Mouse (Mus musculus): ENCODE results near the gene Lpgat1. TPM values are rescaled to one million over a fixed set of nuclear protein-coding genes. Genes with fewer than 3 reads are reported as not detected.

Lpgat1 gene
- polyA plus RNA-seq, 2 experiments from 2014 or later: 5.3 to 6.2 TPM

GRCm38 (mm10) chr1:191736425-191736824, 18.8 kb downstream of the Lpgat1 start:
- ATAC-seq: no peak

- no peak for ATAC-seq
These were observed 20.2 kb downstream of the Lpgat1 start for GRCm38 (mm10) chr1:191737871-191738270.

GRCm38 (mm10) chr1:191738726-191739125, 21.1 kb downstream of the Lpgat1 start:
- no peak for ATAC-seq

GRCm38 (mm10) chr1:191740587-191741361, 23.1 kb downstream of the Lpgat1 start:
- ATAC-seq: no peak

GRCm38 (mm10) chr1:191741635-191742034, 24.0 kb downstream of the Lpgat1 start:
- ATAC-seq: no peak

GRCm38 (mm10) chr1:191748431-191748830, 30.8 kb downstream of the Lpgat1 start:
- no peak for ATAC-seq

- ATAC-seq: no peak
These were observed 39.0 kb downstream of the Lpgat1 start for GRCm38 (mm10) chr1:191756520-191757199.

GRCm38 (mm10) chr1:191774106-191774505, 56.5 kb downstream of the Lpgat1 start:
- no peak for ATAC-seq

- no peak for ATAC-seq
These were observed 57.5 kb downstream of the Lpgat1 start for GRCm38 (mm10) chr1:191775116-191775515.

GRCm38 (mm10) chr1:191777521-191777920, 59.9 kb downstream of the Lpgat1 start:
- no peak for ATAC-seq

- ATAC-seq: no peak
These were observed 62.8 kb downstream of the Lpgat1 start for GRCm38 (mm10) chr1:191780470-191780869.

GRCm38 (mm10) chr1:191785108-191785507, 67.5 kb downstream of the Lpgat1 start:
- ATAC-seq: no peak

GRCm38 (mm10) chr1:191786255-191786654, 68.6 kb downstream of the Lpgat1 start:
- no peak for ATAC-seq

- ATAC-seq: no peak
These were observed 69.7 kb downstream of the Lpgat1 start for GRCm38 (mm10) chr1:191787379-191787778.

- ATAC-seq: no peak
These were observed 75.4 kb downstream of the Lpgat1 start for GRCm38 (mm10) chr1:191792991-191793390.

- ATAC-seq: no peak
These were observed 76.4 kb downstream of the Lpgat1 start for GRCm38 (mm10) chr1:191793888-191794532.

- ATAC-seq: no peak
These were observed 78.7 kb downstream of the Lpgat1 start for GRCm38 (mm10) chr1:191796238-191796896.

- no peak for ATAC-seq
These were observed 84.6 kb downstream of the Lpgat1 start for GRCm38 (mm10) chr1:191802093-191802819.

GRCm38 (mm10) chr1:191802820-191803655, 85.4 kb downstream of the Lpgat1 start:
- ATAC-seq: no peak

- ATAC-seq: no peak
These were observed 87.1 kb downstream of the Lpgat1 start for GRCm38 (mm10) chr1:191804747-191805146.

- ATAC-seq: no peak
These were observed 88.2 kb downstream of the Lpgat1 start for GRCm38 (mm10) chr1:191805788-191806187.
